Comparison of ENCODE assay signal across 10 mouse cellular contexts in the genomic region with DNA sequence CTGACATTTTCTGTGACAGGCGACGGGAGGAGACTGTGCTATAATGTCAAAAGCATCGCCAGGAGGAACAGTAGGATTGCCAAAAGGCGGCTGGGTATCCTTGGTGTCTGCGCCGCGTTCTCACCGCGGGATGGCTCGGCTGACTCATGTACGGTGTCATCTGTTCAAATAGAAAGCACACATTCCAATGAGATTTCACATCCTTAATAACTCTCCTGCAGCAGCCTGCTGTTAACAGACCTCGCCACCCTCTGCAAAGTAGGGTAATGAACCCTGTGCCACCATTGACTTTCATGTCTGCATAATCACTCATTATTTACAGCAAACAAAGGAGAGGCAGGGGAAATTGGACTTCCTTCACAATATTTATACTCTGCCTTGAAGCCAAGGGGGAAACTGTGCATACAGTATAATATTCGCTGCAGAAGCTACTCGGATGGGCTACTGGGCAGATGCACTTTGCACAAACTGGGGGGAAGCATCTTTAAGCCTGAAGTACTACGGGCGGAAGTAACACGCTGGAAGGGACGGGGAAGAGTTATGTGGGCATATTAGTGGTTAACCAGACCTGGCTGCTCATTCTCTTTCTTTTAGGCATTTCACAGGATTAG.
A peak's percentile ranks its signal among the peaks of the same experiment; 100 is the strongest.
DNase-seq lines count a peak whose midpoint lies in the region; ATAC-seq and TF ChIP-seq lines count a peak whose summit lies in the region.
"Had no signal": no experiment of that assay in that cellular context is flagged by ENCODE, and none has a peak within 500 bp of the region (broad histone marks: within the 10 kb centered on the region; RNA-seq: fewer than 3 reads in every experiment).

No protein-coding gene starts in this region.

- peak overlapping the region; percentile 16; the same call in 1 of the 2 replicates for H3K9ac ChIP-seq in hindbrain, embryonic 14.5 days
- no peak overlapping the region for H3K9ac ChIP-seq in midbrain, embryonic 13.5 days (replicated peaks)
- H3K9ac ChIP-seq: heart, embryonic 13.5 days had no signal

- no peaks in the 10 kb centered on the region for H3K79me3 ChIP-seq in C2C12 (ENCODE audit: low read depth)

- no peak overlapping the region for H3ac ChIP-seq in C2C12 (ENCODE audit: control insufficient read depth, insufficient read length, low read depth)

- no peaks in the 10 kb centered on the region for H3K27me3 ChIP-seq in C2C12 (ENCODE audit: control insufficient read depth, insufficient read depth, insufficient read length)
- H3K27me3 ChIP-seq in hindbrain, embryonic 14.5 days (ENCODE audit: control insufficient read depth, insufficient read depth, low read length), result no peaks in the 10 kb centered on the region
- no peaks in the 10 kb centered on the region for H3K27me3 ChIP-seq in midbrain, embryonic 13.5 days
- H3K27me3 ChIP-seq: heart, embryonic 13.5 days had no signal

- TF ChIP-seq CTCF in C2C12 (IDR thresholded peaks at IDR 0.05; ENCODE audit: control insufficient read depth, insufficient read depth, insufficient read length), result no peak

- H3K4me2 ChIP-seq in hindbrain, embryonic 14.5 days (replicated peaks), result peak overlapping the region; percentile 20
- peak overlapping the region; percentile 22; the same call in 1 of the 2 replicates for H3K4me2 ChIP-seq in midbrain, embryonic 13.5 days (replicated peaks)
- H3K4me2 ChIP-seq: heart, embryonic 13.5 days had no signal

- H3K4me3 ChIP-seq in C2C12 (ENCODE audit: insufficient read depth, poor library complexity, severe bottlenecking), result no peak overlapping the region
- H3K4me3 ChIP-seq in hindbrain, embryonic 14.5 days (replicated peaks; ENCODE audit: low read length), result no peak overlapping the region
- H3K4me3 ChIP-seq in midbrain, embryonic 13.5 days (replicated peaks), result no peak overlapping the region
- H3K4me3 ChIP-seq: embryonic facial prominence, embryonic 10.5 days; heart, embryonic 13.5 days had no signal

- H3K27ac ChIP-seq in hindbrain, embryonic 14.5 days, result peak overlapping the region; percentile 64
- peak overlapping the region; percentile 44 for H3K27ac ChIP-seq in midbrain, embryonic 13.5 days
- H3K27ac ChIP-seq: embryonic facial prominence, embryonic 10.5 days; heart, embryonic 13.5 days had no signal

- peaks cover 8% of the 10 kb centered on the region for H3K36me3 ChIP-seq in C2C12 (ENCODE audit: control insufficient read depth, insufficient read depth)
- H3K36me3 ChIP-seq in hindbrain, embryonic 14.5 days (replicated peaks; ENCODE audit: control insufficient read depth, insufficient read depth), result no peaks in the 10 kb centered on the region
- H3K36me3 ChIP-seq in midbrain, embryonic 13.5 days, result peaks cover 5% of the 10 kb centered on the region; the same call in 1 of the 2 replicates

- ATAC-seq in hindbrain, embryonic 14.5 days (ENCODE audit: low FRiP score), result peak; percentile 76
- ATAC-seq in midbrain, embryonic 13.5 days, result peak; percentile 76

- H3K4me1 ChIP-seq in hindbrain, embryonic 14.5 days (replicated peaks; ENCODE audit: control insufficient read depth, insufficient read depth, low read length), result peaks cover 22% of the 10 kb centered on the region
- peaks cover 31% of the 10 kb centered on the region for H3K4me1 ChIP-seq in midbrain, embryonic 13.5 days (replicated peaks)

- WGBS in hindbrain, embryonic 14.5 days, result 47% methylated on average over 18 of the region's 18 CpGs
- WGBS in midbrain, embryonic 13.5 days, result 54% methylated on average over 18 of the region's 18 CpGs

- no peaks in the 10 kb centered on the region for H3K9me3 ChIP-seq in hindbrain, embryonic 14.5 days (ENCODE audit: control insufficient read depth, low read length)
- H3K9me3 ChIP-seq in midbrain, embryonic 13.5 days, result no peaks in the 10 kb centered on the region
- H3K9me3 ChIP-seq: embryonic facial prominence, embryonic 10.5 days; heart, embryonic 13.5 days had no signal

- peak; percentile 70 for DNase-seq in brain, adult 2 months (ENCODE audit: low read depth, low spot score)
- DNase-seq in hindbrain, embryonic 14.5 days (ENCODE audit: low spot score), result no peak
- DNase-seq in heart, postnatal 4 days, result no peak
- no peak for DNase-seq in lung, postnatal 4 days
- DNase-seq in spleen, adult 18-20 months, result no peak
- DNase-seq in kidney, adult 18-20 months, result no peak

- no peaks in the 10 kb centered on the region for H3K79me2 ChIP-seq in C2C12 (ENCODE audit: control insufficient read depth, insufficient read depth)

TF ChIP-seq in C2C12, 6 proteins besides CTCF, POLR2A, EP300 and RAD21:
- TF ChIP-seq MYOD1 (IDR thresholded peaks at IDR 0.05; ENCODE audit: control insufficient read depth, insufficient read length, low read depth) (peak; percentile 72), CEBPB (IDR thresholded peaks at IDR 0.05; ENCODE audit: low read depth) (peak; percentile 40), MYOG (IDR thresholded peaks at IDR 0.05; ENCODE audit: control insufficient read depth, extremely low read depth, insufficient read length) (no peak), FOSL1 (IDR thresholded peaks at IDR 0.05; ENCODE audit: insufficient read depth, low read length, poor library complexity, severe bottlenecking) (peak; percentile 51)
